Mouse (Mus musculus): ENCODE data around the gene A330070K13Rik. TPM values are rescaled to one million over a fixed set of nuclear protein-coding genes. Genes with fewer than 3 reads are reported as not detected.

A330070K13Rik gene
- polyA plus RNA-seq, 1 experiment from 2014 or later, result not detected

DNA sequence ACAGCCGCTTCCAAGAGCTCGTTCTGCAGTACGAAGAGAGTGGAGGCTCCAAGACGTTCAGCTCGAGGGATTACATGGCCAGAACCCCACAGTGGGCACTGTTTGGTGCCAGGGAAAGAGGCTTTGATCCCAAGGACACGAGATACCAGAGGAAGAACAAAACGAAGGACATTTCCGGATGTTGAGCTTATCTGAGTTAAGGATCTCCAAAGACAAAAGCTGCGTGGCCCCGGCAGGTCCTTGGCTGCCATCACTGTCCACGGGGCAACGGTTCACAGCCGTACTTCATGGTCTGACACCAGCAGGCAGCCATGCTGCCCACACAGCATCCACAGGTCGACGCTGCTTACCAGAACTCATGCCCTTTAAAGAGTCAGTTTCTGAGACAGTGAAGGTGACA lies 43.8 kb downstream of the A330070K13Rik start:
- H3K27ac ChIP-seq (replicated peaks; ENCODE audit: low read depth, low read length), result no peak overlapping the region
- H3K4me3 ChIP-seq (ENCODE audit: low read depth, low read length), result no peak overlapping the region
- H3K9ac ChIP-seq (ENCODE audit: low read length), result no peak overlapping the region
- H3K4me2 ChIP-seq (ENCODE audit: low read depth, severe bottlenecking), result no peak overlapping the region
- ATAC-seq (ENCODE audit: insufficient number of reproducible peaks, low FRiP score, low TSS enrichment, low read depth), result no peak
- no peak for DNase-seq (ENCODE audit: low spot score)
- 93% methylated on average over 15 of the region's 15 CpGs for WGBS
- H3K9me3 ChIP-seq (ENCODE audit: control insufficient read depth, low read length), result no peaks in the 10 kb centered on the region
- no peaks in the 10 kb centered on the region for H3K27me3 ChIP-seq (ENCODE audit: control insufficient read depth, insufficient read depth, low read length)
- no peaks in the 10 kb centered on the region for H3K4me1 ChIP-seq (ENCODE audit: control insufficient read depth, insufficient read depth, low read length)
- H3K36me3 ChIP-seq (ENCODE audit: control insufficient read depth, insufficient read depth, low read length), result peaks cover 10% of the 10 kb centered on the region

DNA sequence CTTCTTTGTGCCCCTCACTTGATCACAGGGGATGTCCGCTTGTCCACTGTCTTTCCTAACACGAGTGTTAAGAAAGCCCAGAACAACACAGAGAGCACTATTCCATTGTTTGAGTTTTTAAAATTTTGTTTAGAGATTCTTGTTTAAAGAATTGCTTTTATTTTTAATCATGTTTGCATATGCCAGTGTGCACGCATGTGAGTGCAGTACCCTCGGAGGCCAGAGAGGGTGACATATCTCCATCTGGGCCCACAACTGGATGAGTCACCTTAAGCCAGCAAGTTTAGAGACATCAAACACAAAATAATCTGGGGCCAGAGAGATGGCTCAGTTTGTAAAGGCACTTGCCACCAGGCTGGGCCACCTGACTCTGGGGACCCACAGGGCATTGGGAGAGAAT lies 49.0 kb downstream of the A330070K13Rik start:
- Histone ChIP-seq H3K4me1 (ENCODE audit: control insufficient read depth, insufficient read depth, low read length) (no peaks in the 10 kb centered on the region), H3K4me2 (ENCODE audit: low read depth, severe bottlenecking) (no peak overlapping the region), H3K27ac (replicated peaks; ENCODE audit: low read depth, low read length) (no peak overlapping the region), H3K27me3 (ENCODE audit: control insufficient read depth, insufficient read depth, low read length) (no peaks in the 10 kb centered on the region), H3K4me3 (ENCODE audit: low read depth, low read length) (no peak overlapping the region), H3K36me3 (ENCODE audit: control insufficient read depth, insufficient read depth, low read length) (peaks cover 10% of the 10 kb centered on the region), H3K9ac (ENCODE audit: low read length) (no peak overlapping the region), H3K9me3 (ENCODE audit: control insufficient read depth, low read length) (no peaks in the 10 kb centered on the region)
- ATAC-seq (ENCODE audit: insufficient number of reproducible peaks, low FRiP score, low TSS enrichment, low read depth) (no peak), DNase-seq (ENCODE audit: low spot score) (no peak)
- 96% methylated on average over 4 of the region's 4 CpGs for WGBS

DNA sequence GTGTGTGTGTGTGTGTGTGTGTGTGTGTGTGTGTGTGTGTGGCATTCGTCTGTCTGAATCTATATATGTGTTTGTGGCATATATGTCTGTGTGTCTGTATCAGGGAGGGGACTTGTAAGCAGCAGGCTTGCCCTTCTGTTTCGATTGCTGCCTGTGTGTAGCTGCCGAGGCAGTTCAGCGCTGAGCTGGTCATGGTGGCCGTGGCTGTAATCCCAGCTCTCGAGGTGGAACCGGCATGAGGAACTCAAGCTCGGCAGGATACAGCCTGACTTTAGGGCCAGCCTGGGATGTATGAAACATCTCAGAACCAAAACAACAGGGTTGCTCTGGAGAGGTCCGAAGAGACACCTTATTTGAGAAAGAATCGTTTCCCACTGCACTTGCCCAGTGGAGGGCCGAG lies 50.5 kb downstream of the A330070K13Rik start:
- Histone ChIP-seq H3K27me3 (ENCODE audit: control insufficient read depth, insufficient read depth, low read length) (no peaks in the 10 kb centered on the region), H3K9ac (ENCODE audit: low read length) (no peak overlapping the region), H3K4me3 (ENCODE audit: low read depth, low read length) (no peak overlapping the region), H3K36me3 (ENCODE audit: control insufficient read depth, insufficient read depth, low read length) (peaks cover 12% of the 10 kb centered on the region), H3K9me3 (ENCODE audit: control insufficient read depth, low read length) (no peaks in the 10 kb centered on the region), H3K4me2 (ENCODE audit: low read depth, severe bottlenecking) (no peak overlapping the region), H3K27ac (replicated peaks; ENCODE audit: low read depth, low read length) (no peak overlapping the region), H3K4me1 (ENCODE audit: control insufficient read depth, insufficient read depth, low read length) (no peaks in the 10 kb centered on the region)
- WGBS, result 92% methylated on average over 11 of the region's 11 CpGs
- no peak for DNase-seq (ENCODE audit: low spot score)
- no peak for ATAC-seq (ENCODE audit: insufficient number of reproducible peaks, low FRiP score, low TSS enrichment, low read depth)

DNA sequence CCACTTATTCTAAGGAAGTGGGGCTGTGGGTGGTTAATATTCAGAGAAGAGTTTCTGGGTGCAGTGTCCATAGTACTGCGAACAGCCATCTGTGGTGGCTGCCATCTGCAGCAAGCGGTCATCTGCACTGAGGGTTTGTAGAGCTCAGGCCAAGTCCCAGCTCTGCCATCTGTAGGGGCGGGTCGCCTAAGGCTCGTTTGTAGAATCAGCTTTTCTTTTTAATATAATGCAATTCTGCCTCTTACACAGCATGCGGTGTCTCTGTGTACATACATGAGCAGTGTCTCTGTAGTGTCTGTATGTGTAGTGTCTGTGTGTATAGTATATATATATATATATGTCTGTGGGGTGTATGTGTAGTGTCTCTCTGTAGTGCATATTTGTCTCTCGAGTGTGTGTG lies 50.9 kb downstream of the A330070K13Rik start:
- no peak for ATAC-seq (ENCODE audit: insufficient number of reproducible peaks, low FRiP score, low TSS enrichment, low read depth)
- WGBS, result 93% methylated on average over 7 of the region's 7 CpGs
- peaks cover 12% of the 10 kb centered on the region for H3K36me3 ChIP-seq (ENCODE audit: control insufficient read depth, insufficient read depth, low read length)

DNA sequence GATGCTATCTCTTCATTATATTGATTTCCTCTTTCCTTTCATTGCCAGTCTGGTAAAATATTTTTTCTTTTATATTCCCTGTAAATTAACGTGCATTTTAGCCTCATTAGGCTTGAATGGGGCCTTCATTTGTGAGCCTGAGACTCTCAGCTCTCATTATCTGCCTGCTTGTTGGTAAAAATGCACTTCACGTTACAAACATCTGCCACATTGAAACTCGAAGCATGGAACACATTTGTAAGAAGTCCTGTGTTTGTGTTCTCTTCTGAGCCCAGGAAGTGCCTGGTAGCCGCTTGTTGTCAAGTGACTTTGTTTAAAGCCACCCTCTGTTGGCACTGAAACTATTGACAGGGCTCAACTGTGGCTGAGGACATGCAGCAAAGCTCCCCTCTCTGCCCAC lies 53.2 kb downstream of the A330070K13Rik start:
- Histone ChIP-seq H3K36me3 (ENCODE audit: control insufficient read depth, insufficient read depth, low read length) (peaks cover 12% of the 10 kb centered on the region), H3K4me1 (ENCODE audit: control insufficient read depth, insufficient read depth, low read length) (no peaks in the 10 kb centered on the region), H3K9ac (ENCODE audit: low read length) (no peak overlapping the region), H3K4me2 (ENCODE audit: low read depth, severe bottlenecking) (no peak overlapping the region), H3K27me3 (ENCODE audit: control insufficient read depth, insufficient read depth, low read length) (no peaks in the 10 kb centered on the region), H3K9me3 (ENCODE audit: control insufficient read depth, low read length) (no peaks in the 10 kb centered on the region), H3K27ac (replicated peaks; ENCODE audit: low read depth, low read length) (no peak overlapping the region), H3K4me3 (ENCODE audit: low read depth, low read length) (no peak overlapping the region)
- WGBS, result 73% methylated on average over 4 of the region's 4 CpGs
- ATAC-seq (ENCODE audit: insufficient number of reproducible peaks, low FRiP score, low TSS enrichment, low read depth) (no peak), DNase-seq (ENCODE audit: low spot score) (no peak)

More for the DNA sequence above, 50.9 kb downstream of the A330070K13Rik start:
- Histone ChIP-seq H3K4me1 (ENCODE audit: control insufficient read depth, insufficient read depth, low read length) (no peaks in the 10 kb centered on the region), H3K9me3 (ENCODE audit: control insufficient read depth, low read length) (no peaks in the 10 kb centered on the region), H3K27ac (replicated peaks; ENCODE audit: low read depth, low read length) (no peak overlapping the region), H3K4me2 (ENCODE audit: low read depth, severe bottlenecking) (no peak overlapping the region), H3K27me3 (ENCODE audit: control insufficient read depth, insufficient read depth, low read length) (no peaks in the 10 kb centered on the region), H3K4me3 (ENCODE audit: low read depth, low read length) (no peak overlapping the region), H3K9ac (ENCODE audit: low read length) (no peak overlapping the region)
- DNase-seq (ENCODE audit: low spot score), result no peak

DNA sequence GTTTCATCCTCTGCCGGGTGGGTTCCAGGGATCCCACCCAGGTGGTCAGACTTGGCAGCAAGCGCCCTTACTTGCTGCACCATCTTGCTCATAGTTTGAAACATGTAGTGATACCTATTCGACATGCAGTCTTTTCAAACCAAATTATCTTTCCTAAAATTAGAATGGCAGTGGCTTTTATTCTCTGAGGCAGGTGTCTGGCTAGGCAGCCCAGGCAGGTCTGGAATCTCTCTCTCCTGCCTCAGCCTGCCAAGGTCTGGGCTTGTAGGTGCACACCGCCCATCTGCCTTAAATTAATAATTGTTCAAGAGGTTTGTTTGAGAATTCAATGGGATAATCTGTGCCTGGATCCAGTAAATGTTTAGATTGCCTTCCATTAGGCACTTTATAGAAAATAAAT lies 53.6 kb downstream of the A330070K13Rik start:
- peaks cover 12% of the 10 kb centered on the region for H3K36me3 ChIP-seq (ENCODE audit: control insufficient read depth, insufficient read depth, low read length)
- H3K9ac ChIP-seq (ENCODE audit: low read length), result no peak overlapping the region
- no peaks in the 10 kb centered on the region for H3K9me3 ChIP-seq (ENCODE audit: control insufficient read depth, low read length)
- no peaks in the 10 kb centered on the region for H3K27me3 ChIP-seq (ENCODE audit: control insufficient read depth, insufficient read depth, low read length)
- ATAC-seq (ENCODE audit: insufficient number of reproducible peaks, low FRiP score, low TSS enrichment, low read depth), result no peak
- no peaks in the 10 kb centered on the region for H3K4me1 ChIP-seq (ENCODE audit: control insufficient read depth, insufficient read depth, low read length)
- no peak overlapping the region for H3K4me2 ChIP-seq (ENCODE audit: low read depth, severe bottlenecking)
- WGBS, result 91% methylated on average over 4 of the region's 4 CpGs
- no peak for DNase-seq (ENCODE audit: low spot score)
- no peak overlapping the region for H3K4me3 ChIP-seq (ENCODE audit: low read depth, low read length)
- no peak overlapping the region for H3K27ac ChIP-seq (replicated peaks; ENCODE audit: low read depth, low read length)

DNA sequence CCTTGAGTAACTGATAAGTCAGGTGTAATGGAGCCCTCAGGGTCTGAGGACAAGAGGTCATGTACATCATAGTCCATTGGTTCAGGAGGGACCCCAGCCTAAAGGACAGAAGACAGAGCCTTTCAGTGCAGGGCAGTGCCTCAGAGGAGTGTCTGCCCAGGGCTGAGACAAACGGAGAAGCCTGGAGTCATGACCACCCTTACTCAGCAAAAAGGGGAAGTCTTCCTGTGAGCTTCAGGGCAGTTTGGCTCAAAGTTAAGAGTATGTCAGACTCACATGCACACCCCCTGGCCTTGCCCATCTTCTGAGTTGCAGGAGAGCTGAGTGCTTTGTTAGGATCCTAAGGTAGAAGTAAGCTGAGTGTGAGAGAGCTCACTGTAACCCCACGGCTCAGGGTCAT lies 54.5 kb downstream of the A330070K13Rik start:
- Histone ChIP-seq H3K36me3 (ENCODE audit: control insufficient read depth, insufficient read depth, low read length) (peaks cover 6% of the 10 kb centered on the region; the same call in 1 of the 2 replicates), H3K4me3 (ENCODE audit: low read depth, low read length) (no peak overlapping the region), H3K27ac (replicated peaks; ENCODE audit: low read depth, low read length) (no peak overlapping the region), H3K9me3 (ENCODE audit: control insufficient read depth, low read length) (no peaks in the 10 kb centered on the region), H3K4me1 (ENCODE audit: control insufficient read depth, insufficient read depth, low read length) (no peaks in the 10 kb centered on the region), H3K9ac (ENCODE audit: low read length) (no peak overlapping the region), H3K4me2 (ENCODE audit: low read depth, severe bottlenecking) (no peak overlapping the region), H3K27me3 (ENCODE audit: control insufficient read depth, insufficient read depth, low read length) (no peaks in the 10 kb centered on the region)
- ATAC-seq (ENCODE audit: insufficient number of reproducible peaks, low FRiP score, low TSS enrichment, low read depth) (no peak), DNase-seq (ENCODE audit: low spot score) (no peak)
- WGBS, result 87% methylated on average over 2 of the region's 2 CpGs

Other genes starting within 250 kb of the A330070K13Rik start
- gene Kctd7, start 239.8 kb downstream of the A330070K13Rik start, polyA plus RNA-seq (2014; fragmentation: Nextera tagmentation; extraction: Ambion mirVana), result 3.7 and 5.8 TPM in 2 replicates
- gene Rabgef1, start 212.8 kb downstream of the A330070K13Rik start, polyA plus RNA-seq (2014; fragmentation: Nextera tagmentation; extraction: Ambion mirVana), result 23.6 and 23.7 TPM in 2 replicates
- gene Tmem248, start 167.6 kb downstream of the A330070K13Rik start, polyA plus RNA-seq (2014; fragmentation: Nextera tagmentation; extraction: Ambion mirVana), result 36.0 and 39.2 TPM in 2 replicates
- gene Sbds, start 129.1 kb downstream of the A330070K13Rik start, polyA plus RNA-seq (2014; fragmentation: Nextera tagmentation; extraction: Ambion mirVana), result 61.3 and 63.3 TPM in 2 replicates
- gene Tyw1, start 129.0 kb downstream of the A330070K13Rik start, polyA plus RNA-seq (2014; fragmentation: Nextera tagmentation; extraction: Ambion mirVana), result 30.5 and 32.6 TPM in 2 replicates
- gene Caln1, start 15.2 kb downstream of the A330070K13Rik start, polyA plus RNA-seq (2014; fragmentation: Nextera tagmentation; extraction: Ambion mirVana), result 0.11 and 0.24 TPM in 2 replicates